Mouse (Mus musculus) spleen, adult 2 months (tissue): ENCODE results near the gene Nek5.

Experiments
- CTCF ChIP-seq: fragments of 200-500 bp; IDR thresholded peaks from 2 replicates; pipeline ENCODE4 v1.5.1; 2011; ENCODE audit warnings: mild to moderate bottlenecking, inconsistent platforms; ENCODE audit not compliant: insufficient read depth, insufficient read length, insufficient replicate concordance; ENCODE audit errors: extremely low read depth
- POLR2A ChIP-seq: fragments of 200-500 bp; IDR thresholded peaks from 2 replicates; pipeline ENCODE4 v1.6.1; 2011; ENCODE audit warnings: low read depth, low read length, inconsistent platforms

GRCm38 (mm10) chr8:22169167-22169566 lies 44.3 kb upstream of the Nek5 start:
- TF ChIP-seq CTCF (no peak), POLR2A (no peak)
